Mouse (Mus musculus) limb, embryonic 11.5 days (tissue): ENCODE data around the gene Cps1. TPM values are rescaled to one million over a fixed set of nuclear protein-coding genes. Genes with fewer than 3 reads are reported as not detected.

Experiments used
- ATAC-seq: fragments of 200-750 bp; cut with Nextera tagmentation; 2 replicates; pipeline ENCODE4 v1.8.0; 2017; ENCODE audit warnings: low read depth; ENCODE audit not compliant: insufficient number of reproducible peaks, low FRiP score, low TSS enrichment
- DNase-seq: peaks from one replicate; pipeline ENCODE4 v3.0.0-alpha.2; 2015; ENCODE audit warnings: low spot score
- H3K27ac ChIP-seq: fragments of 300-500 bp; sonication (generic); replicated peaks from 2 replicates; pipeline ENCODE4 v1.5.1; 2014; ENCODE audit warnings: low read depth, mild to moderate bottlenecking, low read length
- H3K27me3 ChIP-seq: fragments of 300-500 bp; sonication (generic); 2 replicates; pipeline ENCODE4 v1.6.1; 2014; ENCODE audit warnings: mild to moderate bottlenecking, low read length, mixed read lengths; ENCODE audit not compliant: control insufficient read depth, insufficient read depth
- H3K36me3 ChIP-seq: fragments of 300-500 bp; sonication (generic); 2 replicates; pipeline ENCODE4 v1.6.1; 2014; ENCODE audit warnings: mild to moderate bottlenecking, low read length, moderate library complexity, mixed read lengths; ENCODE audit not compliant: control insufficient read depth, insufficient read depth
- H3K4me1 ChIP-seq: fragments of 300-500 bp; sonication (generic); 2 replicates; pipeline ENCODE4 v1.6.1; 2014; ENCODE audit warnings: low read length, mixed read lengths; ENCODE audit not compliant: control insufficient read depth, insufficient read depth
- H3K4me2 ChIP-seq: fragments of 300-500 bp; sonication (generic); 2 replicates; pipeline ENCODE4 v1.6.1; 2014; ENCODE audit warnings: low read depth, mild to moderate bottlenecking, moderate library complexity; ENCODE audit not compliant: severe bottlenecking
- H3K4me3 ChIP-seq: fragments of 300-500 bp; sonication (generic); 2 replicates; pipeline ENCODE4 v1.5.1; 2014; ENCODE audit warnings: low read depth, low read length
- H3K9ac ChIP-seq: fragments of 300-500 bp; sonication (generic); 2 replicates; pipeline ENCODE4 v1.6.1; 2014; ENCODE audit warnings: mild to moderate bottlenecking, low read length
- H3K9me3 ChIP-seq: fragments of 300-500 bp; sonication (generic); 2 replicates; pipeline ENCODE4 v1.6.1; 2016; ENCODE audit warnings: low read length; ENCODE audit not compliant: control insufficient read depth
- WGBS: fragments of 180-500 bp; shearing (Covaris S2); extraction: QIAGEN DNeasy Blood & Tissue Kit; methylation state at CpG from one replicate; pipeline ENCODE4 v1.1.7; 2014; 5-methylcytosine and 5-hydroxymethylcytosine counted together
- polyA plus RNA-seq: library from polyadenylated mRNA; unstranded; fragments of >200 nt; fragmentation: Nextera tagmentation; extraction: Ambion mirVana; gene quantifications from 2 replicates; pipeline ENCODE4 v1.2.1, GENCODE M21; 2014

Cps1 gene
- polyA plus RNA-seq, 1 experiment from 2014 or later, result 0.07 TPM

DNA sequence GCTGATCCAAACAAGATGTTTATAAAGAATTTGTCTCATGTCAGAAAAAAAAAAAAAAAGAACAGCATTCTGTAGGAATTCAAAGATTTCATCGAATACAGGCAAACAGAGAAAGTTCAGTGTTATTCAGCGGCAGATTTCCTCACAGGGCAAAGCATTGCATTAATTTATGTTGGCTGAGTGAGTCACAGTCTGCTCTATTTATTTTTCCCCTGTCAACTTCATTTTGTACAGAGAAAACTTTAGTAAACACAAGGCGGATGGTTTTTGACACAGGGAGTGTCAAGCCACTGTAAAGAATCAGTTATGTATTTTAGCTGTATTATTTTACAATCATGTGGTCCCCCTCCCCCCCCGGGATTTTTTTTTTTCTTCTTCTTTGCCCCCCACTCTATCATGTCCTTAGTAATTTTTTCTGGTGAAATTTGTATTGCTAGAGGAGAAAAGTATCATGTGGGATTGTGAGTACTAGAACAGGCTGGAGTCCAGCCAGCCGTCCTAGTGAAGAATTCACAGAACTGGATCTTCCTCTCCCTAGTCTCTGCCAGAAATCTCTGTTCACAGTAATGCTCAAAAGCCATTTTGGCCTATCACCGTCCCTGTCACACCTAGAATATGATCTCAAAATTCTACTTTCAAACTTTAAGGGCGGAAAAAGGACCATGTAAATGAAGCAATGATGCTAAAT lies 9.3 kb upstream of the Cps1 start:
- 91% methylated on average over 7 of the region's 7 CpGs for WGBS

DNA sequence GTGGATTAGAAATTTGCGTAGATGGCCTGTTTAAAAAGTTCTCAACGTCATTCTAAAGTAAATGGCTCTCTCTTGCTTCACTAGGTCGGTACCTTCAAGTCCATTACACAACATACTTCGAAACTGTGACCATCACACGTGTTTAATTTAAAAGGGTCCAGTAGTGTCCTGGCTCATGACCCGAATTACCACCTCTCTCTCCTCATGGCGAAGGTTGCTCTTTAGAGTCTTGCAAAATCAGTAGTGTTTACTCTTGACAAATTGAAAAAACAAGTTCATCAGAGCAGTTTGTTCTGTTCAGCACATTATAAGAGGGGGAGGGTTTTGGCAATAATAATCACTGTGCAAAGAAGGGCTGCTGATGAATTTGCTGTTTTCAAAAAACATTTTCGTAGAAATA lies 6.3 kb upstream of the Cps1 start:
- WGBS, result 79% methylated on average over 8 of the region's 8 CpGs
- ATAC-seq, result no peak
- no peak for DNase-seq
- H3K4me3 ChIP-seq, result no peak overlapping the region
- H3K27me3 ChIP-seq, result no peaks in the 10 kb centered on the region
- H3K4me1 ChIP-seq, result no peaks in the 10 kb centered on the region
- no peak overlapping the region for H3K9ac ChIP-seq
- H3K27ac ChIP-seq, result no peak overlapping the region
- H3K9me3 ChIP-seq, result no peaks in the 10 kb centered on the region
- H3K4me2 ChIP-seq, result no peak overlapping the region
- H3K36me3 ChIP-seq, result no peaks in the 10 kb centered on the region

More for the DNA sequence above, 9.3 kb upstream of the Cps1 start:
- Histone ChIP-seq H3K27me3 (no peaks in the 10 kb centered on the region), H3K9me3 (no peaks in the 10 kb centered on the region), H3K4me1 (no peaks in the 10 kb centered on the region), H3K4me2 (no peak overlapping the region), H3K9ac (no peak overlapping the region), H3K27ac (no peak overlapping the region), H3K4me3 (no peak overlapping the region), H3K36me3 (no peaks in the 10 kb centered on the region)
- no peak for DNase-seq
- ATAC-seq, result no peak

DNA sequence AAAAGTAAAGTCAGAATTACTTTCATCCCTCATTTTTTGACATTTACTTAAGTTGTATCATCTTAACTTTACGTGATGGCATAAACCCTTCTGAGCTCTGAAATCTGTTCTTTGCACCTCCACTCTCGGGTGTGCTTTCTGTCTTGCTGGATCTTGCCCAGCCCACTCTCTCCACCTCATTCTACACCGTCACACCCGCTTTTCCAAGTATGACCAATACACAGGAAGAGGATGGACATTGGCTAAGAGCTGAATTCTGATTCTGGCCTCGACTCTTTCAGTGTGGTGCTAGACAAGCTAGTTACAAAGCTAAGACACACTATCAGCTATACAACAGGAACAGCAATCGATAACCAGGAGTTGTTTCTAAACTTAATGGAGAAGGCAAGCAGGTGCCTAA lies 5.0 kb upstream of the Cps1 start:
- no peak overlapping the region for H3K27ac ChIP-seq
- no peak overlapping the region for H3K4me3 ChIP-seq
- H3K9ac ChIP-seq, result no peak overlapping the region
- ATAC-seq, result no peak
- no peak for DNase-seq
- no peaks in the 10 kb centered on the region for H3K36me3 ChIP-seq
- no peaks in the 10 kb centered on the region for H3K4me1 ChIP-seq
- H3K4me2 ChIP-seq, result no peak overlapping the region
- no peaks in the 10 kb centered on the region for H3K27me3 ChIP-seq
- 87% methylated on average over 6 of the region's 6 CpGs for WGBS
- no peaks in the 10 kb centered on the region for H3K9me3 ChIP-seq

DNA sequence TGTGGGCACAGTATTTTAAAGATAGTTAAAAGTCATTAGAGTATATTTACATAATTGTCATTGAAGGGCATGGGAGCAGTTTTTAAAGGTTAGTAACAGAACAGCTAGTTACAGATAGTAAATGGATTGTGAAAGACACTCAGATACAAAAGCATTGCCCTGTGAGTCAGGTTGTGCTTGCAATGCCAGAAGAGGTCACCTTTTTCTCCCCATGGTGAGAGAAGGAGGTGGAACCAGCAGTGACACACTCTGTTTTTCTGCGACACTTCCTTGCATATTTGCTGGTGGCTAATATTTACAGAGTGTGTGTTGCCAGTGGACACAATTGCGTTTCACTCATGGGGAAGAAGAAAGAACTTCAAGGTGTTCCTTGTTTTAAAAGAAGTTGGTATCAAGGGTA lies 2.6 kb downstream of the Cps1 start:
- Histone ChIP-seq H3K27me3 (no peaks in the 10 kb centered on the region), H3K9me3 (no peaks in the 10 kb centered on the region), H3K36me3 (no peaks in the 10 kb centered on the region), H3K4me2 (no peak overlapping the region), H3K4me1 (no peaks in the 10 kb centered on the region), H3K9ac (no peak overlapping the region), H3K4me3 (no peak overlapping the region), H3K27ac (no peak overlapping the region)
- 84% methylated on average over 2 of the region's 2 CpGs for WGBS
- no peak for DNase-seq
- ATAC-seq, result no peak

DNA sequence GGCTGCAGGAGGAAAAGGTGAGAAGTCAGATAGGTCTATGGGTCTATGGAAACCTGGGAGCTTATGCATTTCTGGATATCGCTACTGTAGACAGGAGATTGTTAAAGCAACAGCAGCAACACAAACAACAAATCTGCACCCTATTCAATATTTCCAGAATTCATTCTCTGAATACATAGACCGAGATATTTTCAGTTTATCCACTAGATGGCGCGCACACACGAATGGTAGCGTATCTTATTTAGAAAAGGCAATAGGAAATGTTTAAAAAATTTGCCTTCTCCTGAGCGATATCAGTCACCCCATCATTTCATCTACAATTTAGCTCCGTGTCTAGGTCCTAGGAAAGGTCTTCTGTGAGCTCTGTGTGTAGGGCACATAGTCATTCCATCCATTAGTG lies 21.1 kb downstream of the Cps1 start:
- Histone ChIP-seq H3K4me3 (no peak overlapping the region), H3K36me3 (no peaks in the 10 kb centered on the region), H3K4me2 (no peak overlapping the region), H3K27ac (no peak overlapping the region), H3K27me3 (no peaks in the 10 kb centered on the region), H3K4me1 (no peaks in the 10 kb centered on the region), H3K9me3 (no peaks in the 10 kb centered on the region), H3K9ac (no peak overlapping the region)
- no peak for DNase-seq
- ATAC-seq, result no peak
- WGBS, result 10% methylated on average over 8 of the region's 8 CpGs

DNA sequence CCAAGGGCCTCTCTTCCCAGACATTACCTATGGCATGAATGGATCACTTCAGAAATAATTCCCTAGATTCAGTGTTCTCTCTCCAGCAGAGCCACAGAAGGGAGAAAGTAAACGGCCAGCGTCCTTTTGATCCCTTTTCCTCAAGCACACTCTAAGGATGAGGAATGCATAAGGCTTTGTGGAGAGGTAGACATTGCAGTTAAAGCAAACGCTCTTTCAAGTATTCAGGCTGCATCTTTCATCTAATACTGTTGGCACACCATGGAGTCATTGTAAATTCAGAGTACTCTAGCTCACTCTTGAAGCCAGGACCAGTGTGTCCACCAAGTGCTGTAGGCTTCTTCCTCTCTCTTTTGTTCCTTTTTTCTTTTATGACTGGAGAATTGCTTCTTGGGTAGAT lies 28.4 kb downstream of the Cps1 start:
- ATAC-seq, result no peak
- no peak for DNase-seq

DNA sequence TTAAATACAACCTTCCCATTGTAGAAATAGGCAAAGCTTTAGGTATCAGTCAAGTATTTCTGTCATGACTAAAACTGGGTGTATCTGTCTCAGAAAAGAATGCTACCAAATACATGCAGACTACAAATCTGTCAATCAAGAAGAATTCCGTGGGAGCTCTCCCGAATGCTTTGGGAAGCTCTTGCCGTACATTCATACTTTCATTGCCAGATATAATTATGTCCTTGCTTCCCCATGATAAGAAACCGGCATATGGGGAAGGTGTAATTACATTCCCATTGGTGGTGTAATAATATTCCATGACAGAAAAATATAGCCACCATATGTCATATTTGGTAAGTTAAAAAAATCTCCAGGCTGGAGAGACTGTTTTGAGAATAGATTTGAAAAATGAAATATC lies 44.5 kb downstream of the Cps1 start:
- ATAC-seq (no peak), DNase-seq (no peak)
- Histone ChIP-seq H3K4me1 (no peaks in the 10 kb centered on the region), H3K27me3 (no peaks in the 10 kb centered on the region), H3K36me3 (no peaks in the 10 kb centered on the region), H3K27ac (no peak overlapping the region), H3K9me3 (no peaks in the 10 kb centered on the region), H3K4me3 (no peak overlapping the region), H3K4me2 (no peak overlapping the region), H3K9ac (no peak overlapping the region)
- WGBS, result 88% methylated on average over 4 of the region's 4 CpGs

More for the DNA sequence above, 28.4 kb downstream of the Cps1 start:
- no peaks in the 10 kb centered on the region for H3K36me3 ChIP-seq
- H3K9ac ChIP-seq, result no peak overlapping the region
- H3K9me3 ChIP-seq, result no peaks in the 10 kb centered on the region
- no peak overlapping the region for H3K4me2 ChIP-seq
- no peaks in the 10 kb centered on the region for H3K4me1 ChIP-seq
- H3K4me3 ChIP-seq, result no peak overlapping the region
- no peaks in the 10 kb centered on the region for H3K27me3 ChIP-seq
- 72% methylated on average over 3 of the region's 3 CpGs for WGBS
- no peak overlapping the region for H3K27ac ChIP-seq

DNA sequence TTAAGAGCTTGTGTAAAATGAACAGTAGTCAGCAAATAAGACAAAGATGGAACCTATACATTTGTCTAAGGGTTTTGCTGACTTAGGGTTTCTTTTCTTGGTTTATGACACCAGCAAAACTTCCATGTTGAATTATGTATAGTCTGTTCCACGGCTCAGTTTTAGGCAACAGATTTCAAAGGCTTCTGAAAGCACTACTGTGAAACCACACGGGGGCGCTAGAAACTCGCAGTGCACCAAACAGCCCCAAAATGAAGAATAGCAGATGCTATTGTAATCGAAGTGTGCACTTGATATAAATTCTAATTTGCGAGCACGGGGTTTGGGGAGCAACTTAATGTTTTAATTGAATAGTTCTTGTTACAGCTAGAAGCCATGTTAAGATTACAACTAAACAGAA lies 58.3 kb downstream of the Cps1 start:
- Histone ChIP-seq H3K4me2 (no peak overlapping the region), H3K36me3 (no peaks in the 10 kb centered on the region), H3K27ac (no peak overlapping the region), H3K9me3 (no peaks in the 10 kb centered on the region), H3K9ac (no peak overlapping the region), H3K27me3 (no peaks in the 10 kb centered on the region), H3K4me1 (no peaks in the 10 kb centered on the region), H3K4me3 (no peak overlapping the region)
- ATAC-seq (no peak), DNase-seq (peak; percentile 81)
- 18% methylated on average over 7 of the region's 7 CpGs for WGBS

DNA sequence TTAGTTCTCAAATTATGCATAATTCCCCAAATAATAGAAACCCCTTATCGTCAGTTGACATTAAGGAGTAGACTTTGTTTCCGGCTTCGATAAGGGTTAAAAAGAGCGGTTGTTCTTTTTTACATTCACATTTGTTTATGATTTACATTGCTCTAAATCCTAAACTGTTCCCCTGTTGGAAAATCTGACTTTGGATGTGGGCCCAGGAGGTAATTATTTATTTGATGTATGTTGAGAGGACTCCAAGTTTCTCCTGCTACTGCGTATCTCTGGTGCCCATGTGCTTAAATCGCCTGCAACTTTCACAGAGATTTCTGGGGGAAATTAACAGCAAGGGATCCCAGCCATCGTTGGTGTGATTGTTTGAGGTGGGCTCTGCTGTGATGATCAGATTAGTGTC lies 59.4 kb downstream of the Cps1 start:
- ATAC-seq (no peak), DNase-seq (no peak)
- H3K27ac ChIP-seq, result no peak overlapping the region
- H3K4me2 ChIP-seq, result no peak overlapping the region
- H3K36me3 ChIP-seq, result no peaks in the 10 kb centered on the region
- WGBS, result 84% methylated on average over 7 of the region's 7 CpGs
- H3K4me1 ChIP-seq, result no peaks in the 10 kb centered on the region
- H3K4me3 ChIP-seq, result no peak overlapping the region
- no peak overlapping the region for H3K9ac ChIP-seq
- H3K27me3 ChIP-seq, result no peaks in the 10 kb centered on the region
- no peaks in the 10 kb centered on the region for H3K9me3 ChIP-seq
